Mouse (Mus musculus): ENCODE results near the gene Fgfr2.

The Fgfr2 gene

DNA sequence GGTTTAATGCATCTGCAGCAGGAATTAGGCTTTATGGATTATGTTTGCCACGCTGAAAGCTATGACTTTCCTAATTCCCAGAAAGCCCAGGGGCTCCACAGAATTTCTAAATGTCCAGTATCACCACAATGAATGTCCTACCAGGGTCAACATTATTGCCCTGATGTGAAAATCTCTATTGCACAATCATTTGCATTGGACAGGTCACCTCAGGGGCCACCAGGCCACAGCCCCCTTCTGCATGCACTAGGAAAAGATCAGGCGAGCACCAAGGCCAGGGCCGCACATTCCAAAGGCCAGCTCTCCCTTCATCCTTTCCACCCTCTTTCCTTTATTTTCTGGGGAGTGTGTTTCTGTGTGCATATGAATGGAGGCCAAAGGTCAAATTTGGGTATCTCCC is 2897.9 kb downstream of the Fgfr2 start:
- Histone ChIP-seq H3K36me3 (ENCODE audit: control insufficient read depth, insufficient read depth, low read length, poor library complexity, severe bottlenecking) (no peaks in the 10 kb centered on the region), H3K27me3 (ENCODE audit: control insufficient read depth, insufficient read depth, low read length, poor library complexity, severe bottlenecking) (no peaks in the 10 kb centered on the region)
- DNase-seq (ENCODE audit: low read depth, low spot score): no peak

DNA sequence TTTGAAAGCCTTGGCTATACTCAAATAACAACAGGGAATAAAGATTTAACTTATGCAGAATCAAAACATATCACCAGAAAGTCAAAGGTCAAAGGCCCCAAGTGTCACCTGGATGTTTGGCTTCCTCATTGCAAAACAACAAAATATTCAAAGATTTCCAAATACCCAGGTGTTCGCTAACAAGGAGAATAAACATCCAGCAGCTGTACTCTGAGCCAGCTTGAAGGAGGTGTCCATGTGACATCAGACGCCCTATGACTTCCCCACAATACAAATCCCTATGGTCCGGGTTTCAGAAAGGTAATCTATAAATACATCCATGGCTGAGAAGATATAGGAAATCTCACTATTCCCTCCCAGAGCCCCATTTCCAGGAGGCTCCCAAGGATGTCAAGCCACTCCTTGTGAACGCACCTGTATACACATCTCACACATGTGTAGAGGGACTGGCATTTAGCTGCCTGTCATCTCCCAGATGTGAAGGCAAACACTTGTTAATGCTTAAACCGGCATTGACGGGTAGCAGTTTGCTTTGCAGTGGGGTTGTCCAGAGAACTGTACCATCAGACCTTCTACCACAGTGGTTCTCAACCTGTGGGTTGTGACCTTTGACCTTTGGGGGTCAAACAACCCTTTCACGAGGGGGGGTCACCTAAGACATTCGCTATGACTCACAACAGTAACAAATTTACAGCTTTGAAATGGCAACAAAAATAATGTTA is 2900.4 kb downstream of the Fgfr2 start:
- Histone ChIP-seq H3K27me3 (ENCODE audit: control insufficient read depth, insufficient read depth, low read length, poor library complexity, severe bottlenecking) (no peaks in the 10 kb centered on the region), H3K36me3 (ENCODE audit: control insufficient read depth, insufficient read depth, low read length, poor library complexity, severe bottlenecking) (no peaks in the 10 kb centered on the region)
- no peak for DNase-seq (ENCODE audit: low read depth, low spot score)

DNA sequence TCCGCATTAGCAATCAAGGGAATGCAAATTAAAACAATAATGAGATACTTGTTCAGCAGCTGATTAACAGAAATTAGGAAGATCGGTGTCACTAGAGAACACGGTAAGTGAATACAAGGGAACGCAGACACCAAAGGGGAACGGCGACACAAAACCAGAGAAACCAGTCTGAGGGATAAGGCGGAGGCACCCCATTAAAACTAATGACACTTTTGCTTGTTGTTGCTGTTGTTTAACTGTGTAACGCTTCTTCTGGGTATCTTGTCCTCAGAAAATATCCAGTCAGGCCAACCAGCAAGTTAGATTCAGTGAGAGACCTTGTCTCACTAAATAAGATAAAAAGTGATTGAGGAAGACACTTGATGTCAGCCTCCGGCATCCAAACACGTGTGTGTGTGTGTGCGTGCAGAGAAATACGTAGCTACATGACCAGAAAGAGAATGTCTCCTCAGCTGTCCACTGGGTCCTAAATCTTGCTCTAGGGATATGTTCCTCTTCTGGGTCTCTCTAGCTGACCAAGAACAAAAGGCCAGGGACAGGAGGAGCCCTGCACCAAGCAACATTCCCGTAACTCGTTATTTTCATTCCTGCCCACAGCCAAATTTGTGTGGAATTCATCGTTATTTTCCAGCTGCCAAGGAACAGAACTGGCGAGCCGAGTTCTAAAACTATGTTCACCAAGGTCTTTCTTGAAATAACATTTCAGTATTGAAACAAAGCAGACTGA is 2901.3 kb downstream of the Fgfr2 start:
- no peak for DNase-seq (ENCODE audit: low read depth, low spot score)
- Histone ChIP-seq H3K36me3 (ENCODE audit: control insufficient read depth, insufficient read depth, low read length, poor library complexity, severe bottlenecking) (no peaks in the 10 kb centered on the region), H3K27me3 (ENCODE audit: control insufficient read depth, insufficient read depth, low read length, poor library complexity, severe bottlenecking) (no peaks in the 10 kb centered on the region)

DNA sequence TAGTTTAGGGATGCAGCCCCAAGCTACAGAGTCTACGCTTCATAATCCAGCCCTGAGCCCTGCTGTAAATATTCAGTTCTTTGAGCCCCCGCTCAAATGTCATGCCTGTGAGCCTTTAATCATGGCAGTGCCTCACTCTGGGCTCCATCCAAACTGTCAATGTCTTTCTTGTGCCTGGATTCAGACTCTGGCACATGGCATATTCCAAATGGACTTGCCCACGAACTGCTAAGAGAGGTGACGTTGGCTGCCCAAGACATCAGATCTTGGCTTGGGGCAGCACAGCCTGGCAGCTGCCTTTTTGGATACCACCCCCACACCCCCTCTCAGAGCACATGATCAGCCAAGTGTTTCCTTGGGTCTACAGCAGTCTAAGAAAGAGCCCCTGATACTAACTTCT is 2902.5 kb downstream of the Fgfr2 start:
- DNase-seq (ENCODE audit: low read depth, low spot score): no peak
- no peaks in the 10 kb centered on the region for H3K27me3 ChIP-seq (ENCODE audit: control insufficient read depth, insufficient read depth, low read length, poor library complexity, severe bottlenecking)
- H3K36me3 ChIP-seq (ENCODE audit: control insufficient read depth, insufficient read depth, low read length, poor library complexity, severe bottlenecking): no peaks in the 10 kb centered on the region

DNA sequence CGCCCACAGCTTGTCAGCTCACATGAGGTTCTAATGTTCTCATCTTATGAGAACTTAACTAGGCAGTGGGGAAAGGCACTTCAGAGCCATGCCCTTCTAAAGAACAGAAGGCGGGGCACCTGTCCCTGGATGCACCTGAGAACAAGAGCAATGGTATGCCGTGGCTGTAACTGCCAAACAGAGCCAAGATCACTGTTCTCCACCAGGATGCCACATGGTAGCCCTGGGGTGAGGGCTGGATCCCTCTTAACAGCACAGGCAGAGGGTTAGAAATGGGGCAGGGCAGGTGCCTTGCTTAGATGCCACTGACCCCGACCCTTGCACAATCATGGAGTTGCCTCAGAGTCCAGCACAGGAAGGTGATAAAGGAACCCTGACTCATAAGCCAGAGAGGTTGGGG is 2903.3 kb downstream of the Fgfr2 start:
- Histone ChIP-seq H3K27me3 (ENCODE audit: control insufficient read depth, insufficient read depth, low read length, poor library complexity, severe bottlenecking) (no peaks in the 10 kb centered on the region), H3K36me3 (ENCODE audit: control insufficient read depth, insufficient read depth, low read length, poor library complexity, severe bottlenecking) (no peaks in the 10 kb centered on the region)
- no peak for DNase-seq (ENCODE audit: low read depth, low spot score)

DNA sequence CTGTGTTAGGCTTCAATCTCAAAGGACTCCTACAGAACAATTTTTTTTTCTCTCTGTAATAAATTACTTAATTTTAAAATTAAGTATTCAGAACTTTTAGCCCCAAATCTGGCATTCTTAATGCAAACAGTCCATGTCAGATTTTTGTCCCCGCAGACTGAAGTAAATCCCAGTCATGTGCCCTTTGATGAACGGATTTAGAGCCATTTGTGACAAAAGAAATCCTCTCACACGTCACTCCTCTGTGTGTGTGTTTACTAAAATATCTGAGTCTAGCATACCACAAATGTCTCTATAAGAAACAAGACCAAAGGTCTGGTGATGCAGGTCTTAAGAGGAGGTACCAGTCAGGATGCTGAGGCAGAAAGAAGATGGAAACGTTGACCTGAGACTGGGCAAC is 2906.9 kb downstream of the Fgfr2 start:
- H3K36me3 ChIP-seq (ENCODE audit: control insufficient read depth, insufficient read depth, low read length, poor library complexity, severe bottlenecking): no peaks in the 10 kb centered on the region
- DNase-seq (ENCODE audit: low read depth, low spot score): no peak

DNA sequence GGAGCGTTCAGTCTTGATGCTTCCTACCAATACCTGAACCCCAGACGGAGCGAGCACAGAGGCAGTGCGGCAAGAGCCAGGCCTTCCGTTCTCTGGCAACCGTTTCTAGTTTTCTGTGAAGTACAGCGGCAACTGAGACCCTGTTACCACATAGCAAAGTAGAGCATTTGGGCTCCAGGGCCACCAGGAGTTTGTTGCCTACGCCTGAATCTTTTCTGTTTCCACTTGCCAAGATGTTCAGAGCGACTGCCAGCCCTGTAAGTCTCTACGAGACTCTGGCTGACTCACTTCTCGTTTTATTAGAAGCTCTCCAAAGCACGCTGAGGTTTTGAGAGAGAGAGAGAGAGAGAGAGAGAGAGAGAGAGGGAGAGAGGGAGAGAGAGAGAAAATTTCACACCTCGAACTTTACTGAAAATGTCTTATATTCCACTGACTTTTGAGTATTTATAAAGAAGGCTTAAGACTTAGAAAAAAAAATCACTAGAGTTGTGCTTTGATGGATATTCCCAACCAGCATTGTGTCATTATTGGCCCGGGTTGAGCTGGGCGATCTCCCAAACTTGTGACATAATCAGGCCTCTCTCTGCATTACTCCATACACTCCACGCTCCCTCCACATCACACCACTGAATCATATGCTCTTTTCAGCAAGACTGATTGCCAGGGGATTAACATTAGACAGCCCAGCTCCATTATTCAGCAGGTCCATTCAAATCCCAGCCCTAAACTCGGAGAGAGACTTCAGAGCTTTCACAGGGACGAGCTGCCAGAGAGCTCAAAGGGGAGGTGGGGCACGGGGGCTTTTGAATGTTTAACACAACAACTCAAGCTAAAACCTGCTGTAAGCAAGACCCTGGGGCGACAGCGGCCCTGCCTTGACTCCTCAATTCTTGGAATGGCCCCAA is 2907.6 kb downstream of the Fgfr2 start:
- H3K27me3 ChIP-seq (ENCODE audit: control insufficient read depth, insufficient read depth, low read length, poor library complexity, severe bottlenecking): no peaks in the 10 kb centered on the region
- H3K36me3 ChIP-seq (ENCODE audit: control insufficient read depth, insufficient read depth, low read length, poor library complexity, severe bottlenecking): no peaks in the 10 kb centered on the region
- no peak for DNase-seq (ENCODE audit: low read depth, low spot score)

More for the DNA sequence above, 2906.9 kb downstream of the Fgfr2 start:
- no peaks in the 10 kb centered on the region for H3K27me3 ChIP-seq (ENCODE audit: control insufficient read depth, insufficient read depth, low read length, poor library complexity, severe bottlenecking)

DNA sequence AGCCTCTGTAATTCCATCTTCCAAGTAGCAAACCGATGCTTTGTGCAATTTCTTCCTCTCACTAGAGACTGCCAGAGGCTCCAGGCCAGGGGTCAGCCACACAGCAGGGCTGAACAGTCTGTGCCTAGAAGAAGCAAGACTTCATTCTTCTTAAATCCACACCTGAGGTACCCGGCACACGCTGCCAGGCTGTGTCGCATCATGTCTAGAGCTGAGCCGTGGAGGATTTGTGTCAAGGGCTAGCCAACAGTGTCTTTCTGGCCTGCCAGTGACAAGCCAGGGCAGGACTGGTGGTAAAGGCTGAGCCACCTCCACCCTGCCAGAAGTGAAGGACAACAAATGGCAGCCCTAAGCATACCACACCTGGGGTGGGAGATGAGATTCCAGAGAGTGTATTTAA is 2910.0 kb downstream of the Fgfr2 start:
- Histone ChIP-seq H3K27me3 (ENCODE audit: control insufficient read depth, insufficient read depth, low read length, poor library complexity, severe bottlenecking) (no peaks in the 10 kb centered on the region), H3K36me3 (ENCODE audit: control insufficient read depth, insufficient read depth, low read length, poor library complexity, severe bottlenecking) (no peaks in the 10 kb centered on the region)
- no peak for DNase-seq (ENCODE audit: low read depth, low spot score)

DNA sequence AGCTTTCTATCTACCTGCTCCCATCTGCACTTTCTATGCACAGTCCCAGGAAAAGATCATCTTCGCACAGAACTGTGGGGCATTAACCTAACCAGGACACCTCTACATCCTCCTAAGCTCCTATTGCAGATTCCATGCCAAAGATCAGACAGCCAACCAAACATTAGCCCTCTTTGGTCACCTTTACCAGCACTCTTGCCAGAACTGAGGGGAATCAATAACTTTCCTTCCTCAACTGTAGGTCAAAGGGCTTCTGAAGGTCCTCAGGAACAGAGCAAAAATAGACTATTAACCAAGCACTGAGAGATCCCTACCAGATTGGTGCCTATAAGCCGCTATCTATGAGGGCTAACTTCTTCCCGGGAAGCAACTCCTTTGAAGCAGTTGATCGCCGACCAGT is 2911.7 kb downstream of the Fgfr2 start:
- no peaks in the 10 kb centered on the region for H3K36me3 ChIP-seq (ENCODE audit: control insufficient read depth, insufficient read depth, low read length, poor library complexity, severe bottlenecking)
- DNase-seq (ENCODE audit: low read depth, low spot score): no peak
- no peaks in the 10 kb centered on the region for H3K27me3 ChIP-seq (ENCODE audit: control insufficient read depth, insufficient read depth, low read length, poor library complexity, severe bottlenecking)

DNA sequence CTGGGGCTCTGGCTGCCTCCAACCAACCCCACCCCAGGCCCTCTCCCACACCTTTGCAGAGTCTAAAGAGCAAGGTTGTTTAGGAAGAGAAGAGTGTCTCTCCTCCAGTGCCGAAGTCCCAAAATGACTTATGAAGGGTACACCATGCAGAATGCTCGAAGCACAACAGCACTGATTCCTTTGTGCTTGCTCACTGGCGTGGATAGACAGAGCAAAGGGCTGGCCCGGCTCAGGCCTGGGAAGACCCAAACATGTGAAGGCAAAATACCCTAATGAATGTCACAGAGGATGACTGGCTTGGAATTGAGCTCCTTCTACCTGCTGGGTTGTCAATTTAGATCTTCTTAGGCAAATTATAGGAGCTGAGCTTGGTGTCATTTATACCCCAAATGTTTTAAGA is 2914.5 kb downstream of the Fgfr2 start:
- H3K27me3 ChIP-seq (ENCODE audit: control insufficient read depth, insufficient read depth, low read length, poor library complexity, severe bottlenecking): no peaks in the 10 kb centered on the region
- H3K36me3 ChIP-seq (ENCODE audit: control insufficient read depth, insufficient read depth, low read length, poor library complexity, severe bottlenecking): no peaks in the 10 kb centered on the region
- DNase-seq (ENCODE audit: low read depth, low spot score): no peak

DNA sequence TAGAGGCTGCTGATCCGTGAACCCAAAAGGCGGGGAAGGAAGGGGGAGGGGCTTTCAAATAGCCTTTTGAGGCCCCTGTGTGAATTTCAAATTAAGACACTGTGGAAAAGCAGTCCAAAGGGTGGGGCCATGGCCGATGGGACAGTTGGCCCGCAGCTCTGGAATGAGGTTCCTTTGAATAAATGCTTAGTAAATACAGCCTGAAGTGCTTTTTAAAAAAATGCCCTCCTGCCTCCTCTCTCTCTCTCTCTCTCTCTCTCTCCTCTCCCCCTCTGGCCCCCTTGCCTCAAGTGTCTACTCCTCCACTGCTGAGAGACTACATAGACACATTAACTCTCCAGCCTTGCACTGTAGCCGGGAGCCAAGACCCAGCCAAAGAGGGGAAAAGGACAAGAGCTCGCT is 2917.0 kb downstream of the Fgfr2 start:
- Histone ChIP-seq H3K36me3 (ENCODE audit: control insufficient read depth, insufficient read depth, low read length, poor library complexity, severe bottlenecking) (no peaks in the 10 kb centered on the region), H3K27me3 (ENCODE audit: control insufficient read depth, insufficient read depth, low read length, poor library complexity, severe bottlenecking) (no peaks in the 10 kb centered on the region)
- DNase-seq (ENCODE audit: low read depth, low spot score): no peak

DNA sequence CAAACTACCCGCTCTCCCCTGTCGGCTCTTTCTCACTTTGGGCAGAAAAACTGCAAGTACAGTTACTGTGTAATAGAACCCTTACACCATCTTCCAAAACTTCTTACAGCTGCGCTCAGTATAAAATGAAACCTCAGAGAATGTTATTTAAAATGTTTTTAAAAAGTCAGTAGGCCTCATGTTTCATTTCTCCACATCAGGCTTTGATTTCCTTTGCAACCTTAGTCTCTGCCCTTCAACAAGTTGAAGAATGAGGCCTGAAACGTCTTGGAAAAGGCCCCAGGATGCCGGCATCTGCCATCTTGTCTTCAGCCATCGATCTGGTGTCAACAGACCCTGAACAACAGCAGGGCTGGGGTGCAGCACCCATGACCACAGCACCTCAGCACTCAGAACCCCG is 2918.0 kb downstream of the Fgfr2 start:
- Histone ChIP-seq H3K36me3 (ENCODE audit: control insufficient read depth, insufficient read depth, low read length, poor library complexity, severe bottlenecking) (no peaks in the 10 kb centered on the region), H3K27me3 (ENCODE audit: control insufficient read depth, insufficient read depth, low read length, poor library complexity, severe bottlenecking) (no peaks in the 10 kb centered on the region)
- no peak for DNase-seq (ENCODE audit: low read depth, low spot score)

DNA sequence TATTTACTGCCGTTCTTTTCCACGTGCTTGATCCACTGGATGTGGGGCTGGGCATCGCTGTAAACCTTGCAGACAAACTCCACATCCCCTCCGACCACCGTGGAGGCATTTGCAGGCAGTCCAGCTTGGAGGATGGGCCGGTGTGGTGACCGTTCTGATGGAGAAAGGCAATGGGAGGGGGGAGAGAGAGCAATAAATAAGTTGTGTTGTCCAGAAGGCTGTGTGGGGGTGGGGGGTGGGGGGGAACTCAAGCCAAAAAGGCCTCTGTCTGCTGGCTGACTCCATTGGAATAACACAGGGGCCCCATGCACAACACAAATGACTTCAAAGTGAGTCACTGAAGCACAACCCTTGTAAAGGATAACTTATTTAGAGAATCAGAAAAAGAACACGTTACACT is 2922.1 kb downstream of the Fgfr2 start:
- Histone ChIP-seq H3K36me3 (ENCODE audit: control insufficient read depth, insufficient read depth, low read length, poor library complexity, severe bottlenecking) (no peaks in the 10 kb centered on the region), H3K27me3 (ENCODE audit: control insufficient read depth, insufficient read depth, low read length, poor library complexity, severe bottlenecking) (no peaks in the 10 kb centered on the region)
- no peak for DNase-seq (ENCODE audit: low read depth, low spot score)

DNA sequence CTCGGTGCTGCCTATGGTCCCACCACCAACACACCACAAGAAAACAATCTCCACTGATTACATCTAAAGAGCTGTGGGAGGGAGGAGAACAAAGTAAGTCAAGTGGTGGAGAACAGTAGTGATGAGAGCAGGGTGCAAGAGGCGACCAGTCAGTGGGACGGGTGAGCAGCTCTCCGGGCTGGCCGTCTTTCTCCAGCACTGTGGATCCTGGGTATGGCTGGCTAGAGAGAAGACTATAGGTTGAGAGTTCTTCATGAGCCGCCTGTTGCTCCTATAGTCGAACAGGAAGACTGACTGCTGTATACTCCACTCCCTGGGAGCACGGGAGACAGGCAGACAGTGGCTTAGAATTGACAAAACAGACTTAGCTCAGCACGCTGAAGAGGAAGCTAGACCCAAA is 2923.2 kb downstream of the Fgfr2 start:
- DNase-seq (ENCODE audit: low read depth, low spot score): no peak
- Histone ChIP-seq H3K36me3 (ENCODE audit: control insufficient read depth, insufficient read depth, low read length, poor library complexity, severe bottlenecking) (no peaks in the 10 kb centered on the region), H3K27me3 (ENCODE audit: control insufficient read depth, insufficient read depth, low read length, poor library complexity, severe bottlenecking) (no peaks in the 10 kb centered on the region)

DNA sequence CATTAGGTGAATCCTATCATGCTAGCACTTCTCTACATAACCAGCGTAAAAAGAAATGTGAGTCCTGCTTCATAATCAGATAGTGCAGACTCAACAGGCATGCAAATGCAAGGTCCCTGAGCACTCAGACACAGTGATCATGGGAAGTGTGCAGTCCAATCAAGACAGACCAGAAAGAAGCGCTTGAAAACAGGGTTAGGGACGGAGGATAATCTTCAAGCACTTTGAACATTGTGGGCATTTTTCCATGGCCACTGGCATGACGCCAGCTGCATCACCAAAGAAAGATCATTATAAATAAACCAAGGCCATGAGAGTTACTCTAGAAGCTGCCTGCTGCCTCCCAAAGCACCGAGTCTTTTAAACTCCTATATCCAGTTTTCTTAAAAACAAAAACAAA is 2923.8 kb downstream of the Fgfr2 start:
- no peaks in the 10 kb centered on the region for H3K27me3 ChIP-seq (ENCODE audit: control insufficient read depth, insufficient read depth, low read length, poor library complexity, severe bottlenecking)
- no peaks in the 10 kb centered on the region for H3K36me3 ChIP-seq (ENCODE audit: control insufficient read depth, insufficient read depth, low read length, poor library complexity, severe bottlenecking)
- DNase-seq (ENCODE audit: low read depth, low spot score): no peak
